Mouse (Mus musculus): ENCODE results near the gene Rpn2. TPM values are rescaled to one million over a fixed set of nuclear protein-coding genes. Genes with fewer than 3 reads are reported as not detected.

Gene Rpn2
- polyA plus RNA-seq, 2 experiments, result 98.5 to 128 TPM

- Histone ChIP-seq H3K27me3 (ENCODE audit: control insufficient read depth, insufficient read depth, low read length) (no peaks in the 10 kb centered on the region), H3K9me3 (ENCODE audit: control insufficient read depth, low read length) (no peaks in the 10 kb centered on the region), H3K36me3 (replicated peaks; ENCODE audit: control insufficient read depth, insufficient read depth, low read depth) (peaks cover 80% of the 10 kb centered on the region), H3K4me3 (ENCODE audit: insufficient read depth in 1 of 2, low read depth in 2 of 2, low read length in 2 of 2) (no peak overlapping the region), H3K4me1 (replicated peaks; ENCODE audit: control insufficient read depth in 2 of 2, insufficient read depth in 2 of 2, low read length in 1 of 2) (no peaks in the 10 kb centered on the region), H3K9ac (replicated peaks) (no peak overlapping the region), H3K4me2 (ENCODE audit: low read depth) (no peak overlapping the region), H3K27ac (no peak overlapping the region)
- no peak for TF ChIP-seq CTCF (IDR thresholded peaks at IDR 0.05; ENCODE audit: low read depth)
- no peak for TF ChIP-seq EP300 (IDR thresholded peaks at IDR 0.05; ENCODE audit: low read depth)
- ATAC-seq (ENCODE audit: insufficient read depth) (no peak), DNase-seq (ENCODE audit: low read depth in 3 of 3, low spot score in 3 of 3) (no peak)
- 84% methylated on average over 6 of the region's 6 CpGs for WGBS (ENCODE audit: insufficient replicate concordance)
Measured at GRCm38 (mm10) chr2:157315486-157315885, 36.7 kb downstream of the Rpn2 start.

- WGBS (ENCODE audit: insufficient replicate concordance), result 84% methylated on average over 14 of the region's 14 CpGs
- DNase-seq (ENCODE audit: low read depth in 3 of 3, low spot score in 3 of 3), result no peak
- Histone ChIP-seq H3K9me3 (ENCODE audit: control insufficient read depth, low read length) (no peaks in the 10 kb centered on the region), H3K27me3 (ENCODE audit: control insufficient read depth, insufficient read depth, low read length) (no peaks in the 10 kb centered on the region), H3K4me1 (replicated peaks; ENCODE audit: control insufficient read depth in 2 of 2, insufficient read depth in 2 of 2, low read length in 1 of 2) (no peaks in the 10 kb centered on the region), H3K4me3 (ENCODE audit: insufficient read depth in 1 of 2, low read depth in 2 of 2, low read length in 2 of 2) (no peak overlapping the region), H3K4me2 (ENCODE audit: low read depth) (no peak overlapping the region), H3K27ac (no peak overlapping the region), H3K9ac (replicated peaks) (no peak overlapping the region), H3K36me3 (replicated peaks; ENCODE audit: control insufficient read depth, insufficient read depth, low read depth) (peaks cover 77% of the 10 kb centered on the region)
- ATAC-seq (ENCODE audit: insufficient read depth), result no peak
- TF ChIP-seq CTCF (IDR thresholded peaks at IDR 0.05; ENCODE audit: low read depth), result no peak
Measured at GRCm38 (mm10) chr2:157316358-157316933, 37.6 kb downstream of the Rpn2 start.

DNA sequence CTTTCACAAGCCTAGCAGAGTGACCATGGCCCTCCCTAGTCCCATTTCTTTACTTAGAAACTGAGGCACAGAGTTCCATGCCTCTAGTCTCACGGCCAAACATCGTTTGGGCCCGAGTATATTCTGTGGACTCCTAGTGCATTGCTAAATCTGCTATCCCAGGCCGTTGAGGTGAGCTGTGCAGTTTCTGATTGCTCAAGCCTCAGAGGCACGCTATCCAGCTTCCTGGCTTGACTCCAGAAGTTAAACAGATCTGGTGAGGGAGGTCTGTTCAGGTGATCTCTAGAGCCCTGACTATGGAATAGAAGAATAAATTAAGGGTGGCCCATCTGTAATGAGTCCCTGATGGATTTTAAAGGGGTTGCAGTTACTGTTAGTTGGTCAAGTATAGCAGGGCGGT, 38.4 kb downstream of the Rpn2 start:
- ATAC-seq (ENCODE audit: insufficient read depth) (no peak), DNase-seq (ENCODE audit: low read depth in 3 of 3, low spot score in 3 of 3) (no peak)
- H3K27ac ChIP-seq, result no peak overlapping the region
- 79% methylated on average over 6 of the region's 6 CpGs for WGBS (ENCODE audit: insufficient replicate concordance)
- no peaks in the 10 kb centered on the region for H3K27me3 ChIP-seq (ENCODE audit: control insufficient read depth, insufficient read depth, low read length)
- H3K9ac ChIP-seq (replicated peaks), result no peak overlapping the region
- no peak overlapping the region for H3K4me3 ChIP-seq (ENCODE audit: insufficient read depth in 1 of 2, low read depth in 2 of 2, low read length in 2 of 2)
- no peaks in the 10 kb centered on the region for H3K4me1 ChIP-seq (replicated peaks; ENCODE audit: control insufficient read depth in 2 of 2, insufficient read depth in 2 of 2, low read length in 1 of 2)
- H3K36me3 ChIP-seq (replicated peaks; ENCODE audit: control insufficient read depth, insufficient read depth, low read depth), result peaks cover 81% of the 10 kb centered on the region
- TF ChIP-seq CTCF (IDR thresholded peaks at IDR 0.05; ENCODE audit: low read depth) (no peak), EP300 (IDR thresholded peaks at IDR 0.05; ENCODE audit: low read depth) (no peak)
- no peak overlapping the region for H3K4me2 ChIP-seq (ENCODE audit: low read depth)
- no peaks in the 10 kb centered on the region for H3K9me3 ChIP-seq (ENCODE audit: control insufficient read depth, low read length)

- 88% methylated on average over 8 of the region's 8 CpGs for WGBS (ENCODE audit: insufficient replicate concordance)
- Histone ChIP-seq H3K36me3 (replicated peaks; ENCODE audit: control insufficient read depth, insufficient read depth, low read depth) (peaks cover 74% of the 10 kb centered on the region), H3K27ac (no peak overlapping the region), H3K9ac (replicated peaks) (no peak overlapping the region), H3K4me2 (ENCODE audit: low read depth) (no peak overlapping the region), H3K4me1 (replicated peaks; ENCODE audit: control insufficient read depth in 2 of 2, insufficient read depth in 2 of 2, low read length in 1 of 2) (no peaks in the 10 kb centered on the region), H3K9me3 (ENCODE audit: control insufficient read depth, low read length) (no peaks in the 10 kb centered on the region), H3K4me3 (ENCODE audit: insufficient read depth in 1 of 2, low read depth in 2 of 2, low read length in 2 of 2) (no peak overlapping the region), H3K27me3 (ENCODE audit: control insufficient read depth, insufficient read depth, low read length) (no peaks in the 10 kb centered on the region)
- TF ChIP-seq EP300 (IDR thresholded peaks at IDR 0.05; ENCODE audit: low read depth) (no peak), CTCF (IDR thresholded peaks at IDR 0.05; ENCODE audit: low read depth) (no peak)
- DNase-seq (ENCODE audit: low read depth in 3 of 3, low spot score in 3 of 3), result no peak
- ATAC-seq (ENCODE audit: insufficient read depth), result no peak
Measured at GRCm38 (mm10) chr2:157320135-157320534, 41.3 kb downstream of the Rpn2 start.

DNA sequence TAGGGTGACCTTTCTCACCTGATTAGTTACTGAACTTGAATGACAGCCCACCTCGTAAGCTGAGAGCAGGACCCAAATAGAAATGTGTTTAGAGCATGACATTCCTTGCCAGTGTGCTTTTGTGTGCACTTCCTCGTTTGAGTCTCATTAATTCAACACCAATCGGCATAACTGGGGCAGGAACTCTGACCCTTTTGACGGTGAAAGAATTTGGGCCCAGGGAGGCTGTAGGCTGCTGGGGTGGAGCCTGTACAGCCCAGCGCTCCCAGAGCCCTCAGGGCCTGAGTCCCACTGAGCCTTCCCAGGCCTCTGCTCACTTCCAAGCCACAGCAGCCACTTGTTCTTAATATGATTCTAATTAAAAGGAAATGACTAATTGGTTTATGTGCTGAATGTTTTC, 42.1 kb downstream of the Rpn2 start:
- Histone ChIP-seq H3K9ac (replicated peaks) (no peak overlapping the region), H3K36me3 (replicated peaks; ENCODE audit: control insufficient read depth, insufficient read depth, low read depth) (peaks cover 72% of the 10 kb centered on the region), H3K4me1 (replicated peaks; ENCODE audit: control insufficient read depth in 2 of 2, insufficient read depth in 2 of 2, low read length in 1 of 2) (no peaks in the 10 kb centered on the region), H3K4me3 (ENCODE audit: insufficient read depth in 1 of 2, low read depth in 2 of 2, low read length in 2 of 2) (no peak overlapping the region), H3K27ac (no peak overlapping the region), H3K27me3 (ENCODE audit: control insufficient read depth, insufficient read depth, low read length) (no peaks in the 10 kb centered on the region), H3K4me2 (ENCODE audit: low read depth) (no peak overlapping the region), H3K9me3 (ENCODE audit: control insufficient read depth, low read length) (no peaks in the 10 kb centered on the region)
- TF ChIP-seq EP300 (IDR thresholded peaks at IDR 0.05; ENCODE audit: low read depth), result no peak
- TF ChIP-seq CTCF (IDR thresholded peaks at IDR 0.05; ENCODE audit: low read depth), result no peak
- no peak for ATAC-seq (ENCODE audit: insufficient read depth)
- no peak for DNase-seq (ENCODE audit: low read depth in 3 of 3, low spot score in 3 of 3)
- 71% methylated on average over 5 of the region's 5 CpGs for WGBS (ENCODE audit: insufficient replicate concordance)
